Mouse (Mus musculus) liver, postnatal 0 days (tissue): Measurements from ENCODE around the gene Ftsj3. TPM values are rescaled to one million over a fixed set of nuclear protein-coding genes. Genes with fewer than 3 reads are reported as not detected.
A peak's percentile ranks its signal among the peaks of the same experiment; 100 is the strongest.

Source experiments
- ATAC-seq: fragments of 200-750 bp; cut with Nextera tagmentation; 2 replicates; pipeline ENCODE4 v1.8.0; 2017; ENCODE audit warnings: mild to moderate bottlenecking, moderate library complexity
- DNase-seq: peaks from one replicate; pipeline ENCODE4 v3.0.0-alpha.2; 2016
- H3K27ac ChIP-seq: fragments of 300-500 bp; sonication (generic); 2 replicates; pipeline ENCODE4 v1.5.1; 2014; ENCODE audit warnings: antibody characterized with exemption, moderate library complexity, mild to moderate bottlenecking, low read depth
- H3K27me3 ChIP-seq: fragments of 300-500 bp; sonication (generic); 2 replicates; pipeline ENCODE4 v1.6.1; 2014; ENCODE audit warnings: low read length, control low read depth, mixed read lengths; ENCODE audit not compliant: insufficient read depth
- H3K36me3 ChIP-seq: fragments of 300-500 bp; sonication (generic); replicated peaks from 2 replicates; pipeline ENCODE4 v1.6.1; 2014; ENCODE audit warnings: mild to moderate bottlenecking, control low read depth, low read length, moderate library complexity, mixed read lengths; ENCODE audit not compliant: insufficient read depth
- H3K4me1 ChIP-seq: fragments of 300-500 bp; sonication (generic); 2 replicates; pipeline ENCODE4 v1.6.1; 2014; ENCODE audit warnings: antibody characterized with exemption, mild to moderate bottlenecking, control low read depth; ENCODE audit not compliant: insufficient read depth
- H3K4me2 ChIP-seq: fragments of 300-500 bp; sonication (generic); 2 replicates; pipeline ENCODE4 v1.6.1; 2014; ENCODE audit warnings: low read depth, mild to moderate bottlenecking, low read length, moderate library complexity, mixed read lengths
- H3K4me3 ChIP-seq: fragments of 300-500 bp; sonication (generic); 2 replicates; pipeline ENCODE4 v1.5.1; 2014; ENCODE audit warnings: low read depth, low read length
- H3K9ac ChIP-seq: fragments of 300-500 bp; sonication (generic); replicated peaks from 2 replicates; pipeline ENCODE4 v1.6.1; 2014; ENCODE audit warnings: mild to moderate bottlenecking, moderate library complexity
- H3K9me3 ChIP-seq: fragments of 300-500 bp; sonication (generic); 2 replicates; pipeline ENCODE4 v1.6.1; 2016; ENCODE audit warnings: mild to moderate bottlenecking, control low read depth, low read length, mixed read lengths
- CTCF ChIP-seq: sonication (generic); IDR thresholded peaks from 2 replicates; pipeline ENCODE4 v1.5.1; 2016; ENCODE audit warnings: antibody characterized with exemption, low read depth
- EP300 ChIP-seq: IDR thresholded peaks from 2 replicates; pipeline ENCODE4 v1.6.1; 2016; ENCODE audit warnings: antibody characterized with exemption, low read depth, mild to moderate bottlenecking
- WGBS: fragments of 180-500 bp; shearing (Covaris S2); extraction: QIAGEN DNeasy Blood & Tissue Kit; methylation state at CpG from one replicate; pipeline ENCODE4 v1.1.7; 2014; ENCODE audit not compliant: insufficient replicate concordance; 5-methylcytosine and 5-hydroxymethylcytosine counted together
- polyA plus RNA-seq: library from polyadenylated mRNA; unstranded; fragments of >200 nt; fragmentation: Nextera tagmentation; extraction: Ambion mirVana; gene quantifications from 2 replicates; pipeline ENCODE4 v1.2.1, GENCODE M21; 2015

Gene Ftsj3
- polyA plus RNA-seq: 21.9 and 22.5 TPM in 2 replicates

- Histone ChIP-seq H3K4me3 (peak within 1 kb of the TSS; percentile 96), H3K36me3 (peaks cover 59% of the 10 kb centered on the region), H3K4me1 (peaks cover 21% of the 10 kb centered on the region), H3K9me3 (no peaks in the 10 kb centered on the region), H3K27ac (peak within 1 kb of the TSS; percentile 85), H3K9ac (peak within 1 kb of the TSS; percentile 88), H3K4me2 (peak within 1 kb of the TSS; percentile 94), H3K27me3 (no peaks in the 10 kb centered on the region)
- peak; percentile 99 for DNase-seq
- ATAC-seq: peak; percentile 97
- TF ChIP-seq EP300 (no peak), CTCF (peak; percentile 51)
- 0% methylated on average over 42 of the region's 42 CpGs for WGBS
Observed at GRCm38 (mm10) chr11:106255685-106256451, at the start of gene Ftsj3, which contains the start of gene Psmc5. Ftsj3 (minus strand) TSS chr11:106256079. Psmc5 (plus strand) TSS chr11:106256154.

GRCm38 (mm10) chr11:106305348-106306064 is 49.6 kb upstream of the Ftsj3 start:
- peaks cover 7% of the 10 kb centered on the region for H3K4me1 ChIP-seq
- no peak overlapping the region for H3K9ac ChIP-seq
- TF ChIP-seq CTCF (no peak), EP300 (no peak)
- H3K4me3 ChIP-seq: no peak overlapping the region
- H3K4me2 ChIP-seq: no peak overlapping the region
- 56% methylated on average over 10 of the region's 10 CpGs for WGBS
- H3K27ac ChIP-seq: peak overlapping the region; percentile 55
- DNase-seq: no peak
- H3K9me3 ChIP-seq: no peaks in the 10 kb centered on the region
- no peaks in the 10 kb centered on the region for H3K36me3 ChIP-seq
- peak; percentile 19; the same call in 1 of the 2 replicates for ATAC-seq
- no peaks in the 10 kb centered on the region for H3K27me3 ChIP-seq

- 7% methylated on average over 2 of the region's 2 CpGs for WGBS
- TF ChIP-seq CTCF (peak; percentile 92), EP300 (no peak)
- Histone ChIP-seq H3K4me3 (no peak overlapping the region), H3K36me3 (no peaks in the 10 kb centered on the region), H3K4me1 (peaks cover 4% of the 10 kb centered on the region; the same call in 1 of the 2 replicates), H3K27me3 (no peaks in the 10 kb centered on the region), H3K4me2 (no peak overlapping the region), H3K9ac (no peak overlapping the region), H3K9me3 (no peaks in the 10 kb centered on the region), H3K27ac (no peak overlapping the region)
- DNase-seq (peak; percentile 82), ATAC-seq (peak; percentile 72)
Observed at GRCm38 (mm10) chr11:106302634-106303033, 46.8 kb upstream of the Ftsj3 start.

GRCm38 (mm10) chr11:106301765-106302164 is 45.9 kb upstream of the Ftsj3 start, which contains the start of gene Gh:
Gh (minus strand) TSS chr11:106301865.
- Histone ChIP-seq H3K9me3 (no peaks in the 10 kb centered on the region), H3K36me3 (no peaks in the 10 kb centered on the region), H3K9ac (no peak within 1 kb of the TSS), H3K27ac (no peak within 1 kb of the TSS), H3K4me2 (no peak within 1 kb of the TSS), H3K27me3 (no peaks in the 10 kb centered on the region), H3K4me3 (no peak within 1 kb of the TSS), H3K4me1 (peaks cover 4% of the 10 kb centered on the region; the same call in 1 of the 2 replicates)
- 75% methylated on average over 9 of the region's 9 CpGs for WGBS
- ATAC-seq (no peak), DNase-seq (no peak)
- no peak for TF ChIP-seq EP300
- no peak for TF ChIP-seq CTCF

- Histone ChIP-seq H3K36me3 (no peaks in the 10 kb centered on the region), H3K4me1 (no peaks in the 10 kb centered on the region), H3K27me3 (no peaks in the 10 kb centered on the region), H3K27ac (no peak overlapping the region), H3K4me2 (no peak overlapping the region), H3K9ac (no peak overlapping the region), H3K9me3 (no peaks in the 10 kb centered on the region), H3K4me3 (no peak overlapping the region)
- 70% methylated on average over 2 of the region's 2 CpGs for WGBS
- ATAC-seq (no peak), DNase-seq (no peak)
- TF ChIP-seq CTCF (no peak), EP300 (no peak)
Observed at GRCm38 (mm10) chr11:106291861-106292260, 36.0 kb upstream of the Ftsj3 start.

GRCm38 (mm10) chr11:106290376-106290775 is 34.5 kb upstream of the Ftsj3 start:
- no peak overlapping the region for H3K27ac ChIP-seq
- no peaks in the 10 kb centered on the region for H3K27me3 ChIP-seq
- ATAC-seq (no peak), DNase-seq (no peak)
- 80% methylated on average over 5 of the region's 5 CpGs for WGBS
- H3K9ac ChIP-seq: no peak overlapping the region
- TF ChIP-seq EP300 (no peak), CTCF (no peak)
- H3K36me3 ChIP-seq: no peaks in the 10 kb centered on the region
- no peak overlapping the region for H3K4me2 ChIP-seq
- no peaks in the 10 kb centered on the region for H3K9me3 ChIP-seq
- no peak overlapping the region for H3K4me3 ChIP-seq
- H3K4me1 ChIP-seq: no peaks in the 10 kb centered on the region
